Mouse (Mus musculus) embryonic facial prominence, embryonic 11.5 days (tissue): ENCODE results near the gene Mfrp. TPM values are rescaled to one million over a fixed set of nuclear protein-coding genes. Genes with fewer than 3 reads are reported as not detected.
"Not testable (repeated sequence)": the region's sequence is repeated elsewhere in the genome, so short reads cannot be mapped to it uniquely, and the experiment has no call there.

Experiments
- ATAC-seq: fragments of 200-750 bp; cut with Nextera tagmentation; replicated peaks from 2 replicates; pipeline ENCODE4 v1.8.0; 2017; ENCODE audit warnings: low read depth; ENCODE audit not compliant: insufficient number of reproducible peaks, low FRiP score, low TSS enrichment
- DNase-seq: peaks from one replicate; pipeline ENCODE4 v3.0.0-alpha.2; 2015; ENCODE audit warnings: low spot score
- H3K27ac ChIP-seq: fragments of 300-500 bp; sonication (generic); replicated peaks from 2 replicates; pipeline ENCODE4 v1.5.1; 2014; ENCODE audit warnings: mild to moderate bottlenecking, low read depth, low read length, control low read depth
- H3K27me3 ChIP-seq: fragments of 300-500 bp; sonication (generic); 2 replicates; pipeline ENCODE4 v1.6.1; 2014; ENCODE audit warnings: mild to moderate bottlenecking, low read length, moderate library complexity, mixed read lengths; ENCODE audit not compliant: control insufficient read depth, insufficient read depth
- H3K36me3 ChIP-seq: fragments of 300-500 bp; sonication (generic); replicated peaks from 2 replicates; pipeline ENCODE4 v1.6.1; 2014; ENCODE audit warnings: low read depth, mild to moderate bottlenecking, low read length, moderate library complexity, mixed read lengths; ENCODE audit not compliant: control insufficient read depth, insufficient read depth
- H3K4me1 ChIP-seq: fragments of 300-500 bp; sonication (generic); 2 replicates; pipeline ENCODE4 v1.6.1; 2014; ENCODE audit warnings: low read length, mixed read lengths; ENCODE audit not compliant: control insufficient read depth, insufficient read depth
- H3K4me2 ChIP-seq: fragments of 300-500 bp; sonication (generic); 2 replicates; pipeline ENCODE4 v1.6.1; 2014; ENCODE audit warnings: low read depth, mild to moderate bottlenecking, control low read depth, low read length, moderate library complexity
- H3K4me3 ChIP-seq: fragments of 300-500 bp; sonication (generic); 2 replicates; pipeline ENCODE4 v1.5.1; 2014; ENCODE audit warnings: low read depth, low read length, control low read depth
- H3K9ac ChIP-seq: fragments of 300-500 bp; sonication (generic); replicated peaks from 2 replicates; pipeline ENCODE4 v1.6.1; 2014; ENCODE audit warnings: mild to moderate bottlenecking, control low read depth, low read length
- H3K9me3 ChIP-seq: fragments of 300-500 bp; sonication (generic); replicated peaks from 2 replicates; pipeline ENCODE4 v1.6.1; 2016; ENCODE audit warnings: mild to moderate bottlenecking, low read length, inconsistent platforms, mixed read lengths; ENCODE audit not compliant: control insufficient read depth
- WGBS: fragments of 180-500 bp; shearing (Covaris S2); extraction: QIAGEN DNeasy Blood & Tissue Kit; methylation state at CpG from one replicate; pipeline ENCODE4 v1.1.7; 2014; 5-methylcytosine and 5-hydroxymethylcytosine counted together
- polyA plus RNA-seq: library from polyadenylated mRNA; unstranded; fragments of >200 nt; fragmentation: Nextera tagmentation; extraction: Ambion mirVana; gene quantifications from 2 replicates; pipeline ENCODE4 v1.2.1, GENCODE M21; 2014

Mfrp gene
- polyA plus RNA-seq, 1 experiment from 2014 or later: 0.32 TPM

GRCm38 (mm10) chr9:44108269-44109055, 6.9 kb downstream of the Mfrp start:
- H3K36me3 ChIP-seq: no peaks in the 10 kb centered on the region; the same call in 1 of the 2 replicates
- H3K4me1 ChIP-seq: peaks cover 19% of the 10 kb centered on the region
- H3K4me3 ChIP-seq: no peak overlapping the region
- H3K9me3 ChIP-seq: no peaks in the 10 kb centered on the region
- DNase-seq: no peak
- 78% methylated on average over 31 of the region's 31 CpGs for WGBS
- peak overlapping the region; percentile 25 for H3K4me2 ChIP-seq
- no peak for ATAC-seq
- no peak overlapping the region for H3K27ac ChIP-seq
- no peaks in the 10 kb centered on the region for H3K27me3 ChIP-seq
- H3K9ac ChIP-seq: peak overlapping the region; percentile 13

GRCm38 (mm10) chr9:44109360-44110095, 8.0 kb downstream of the Mfrp start:
- H3K9me3 ChIP-seq: no peaks in the 10 kb centered on the region
- DNase-seq (peak; percentile 84), ATAC-seq (no peak)
- no peaks in the 10 kb centered on the region for H3K27me3 ChIP-seq
- H3K4me3 ChIP-seq: peak overlapping the region; percentile 9
- WGBS: 33% methylated on average over 9 of the region's 9 CpGs
- peak overlapping the region; percentile 25; the same call in 1 of the 2 replicates for H3K4me2 ChIP-seq
- no peak overlapping the region for H3K27ac ChIP-seq
- H3K9ac ChIP-seq: no peak overlapping the region; the same call in 1 of the 2 replicates
- no peaks in the 10 kb centered on the region; the same call in 1 of the 2 replicates for H3K36me3 ChIP-seq
- peaks cover 19% of the 10 kb centered on the region for H3K4me1 ChIP-seq

- peaks cover 19% of the 10 kb centered on the region for H3K4me1 ChIP-seq
- not testable (repeated sequence) for H3K27ac ChIP-seq, H3K9ac ChIP-seq, H3K27me3 ChIP-seq, ATAC-seq, DNase-seq, H3K9me3 ChIP-seq, H3K36me3 ChIP-seq, H3K4me3 ChIP-seq
- peak overlapping the region; percentile 4; the same call in 1 of the 2 replicates for H3K4me2 ChIP-seq
- WGBS: 77% methylated on average over 10 of the region's 12 CpGs
Measured at GRCm38 (mm10) chr9:44111909-44112308, 10.4 kb downstream of the Mfrp start.

- Histone ChIP-seq H3K27me3 (no peaks in the 10 kb centered on the region), H3K4me2 (peak within 1 kb of the TSS; percentile 41), H3K4me3 (peak within 1 kb of the TSS; percentile 82), H3K4me1 (peaks cover 9% of the 10 kb centered on the region), H3K27ac (peak within 1 kb of the TSS; percentile 47; the same call in 1 of the 2 replicates), H3K9me3 (no peaks in the 10 kb centered on the region), H3K36me3 (no peaks in the 10 kb centered on the region; the same call in 1 of the 2 replicates), H3K9ac (peak within 1 kb of the TSS; percentile 83)
- DNase-seq: peak; percentile 97
- ATAC-seq: peak; percentile 89
- 0% methylated on average over 51 of the region's 51 CpGs for WGBS
Measured at GRCm38 (mm10) chr9:44113105-44113789, 11.7 kb downstream of the Mfrp start, which contains the start of the genes Gm49380 and Rnf26. Gene Gm49380 (minus strand): TSS chr9:44113500. Gene Rnf26 (minus strand): TSS chr9:44113517.

- H3K4me2 ChIP-seq: no peak overlapping the region
- 91% methylated on average over 2 of the region's 2 CpGs for WGBS
- H3K36me3 ChIP-seq: no peaks in the 10 kb centered on the region
- H3K4me1 ChIP-seq: peaks cover 5% of the 10 kb centered on the region; the same call in 1 of the 2 replicates
- H3K4me3 ChIP-seq: no peak overlapping the region
- H3K27me3 ChIP-seq: no peaks in the 10 kb centered on the region
- DNase-seq (no peak), ATAC-seq (no peak)
- no peaks in the 10 kb centered on the region for H3K9me3 ChIP-seq
- H3K9ac ChIP-seq: no peak overlapping the region
- no peak overlapping the region for H3K27ac ChIP-seq
Measured at GRCm38 (mm10) chr9:44114453-44114852, 12.9 kb downstream of the Mfrp start.

GRCm38 (mm10) chr9:44115599-44115998, 14.1 kb downstream of the Mfrp start:
- no peaks in the 10 kb centered on the region for H3K27me3 ChIP-seq
- H3K27ac ChIP-seq: no peak overlapping the region
- 91% methylated on average over 9 of the region's 9 CpGs for WGBS
- no peak overlapping the region for H3K4me2 ChIP-seq
- H3K36me3 ChIP-seq: no peaks in the 10 kb centered on the region
- H3K4me1 ChIP-seq: no peaks in the 10 kb centered on the region
- DNase-seq (no peak), ATAC-seq (no peak)
- no peaks in the 10 kb centered on the region for H3K9me3 ChIP-seq
- no peak overlapping the region for H3K9ac ChIP-seq
- H3K4me3 ChIP-seq: no peak overlapping the region

DNA sequence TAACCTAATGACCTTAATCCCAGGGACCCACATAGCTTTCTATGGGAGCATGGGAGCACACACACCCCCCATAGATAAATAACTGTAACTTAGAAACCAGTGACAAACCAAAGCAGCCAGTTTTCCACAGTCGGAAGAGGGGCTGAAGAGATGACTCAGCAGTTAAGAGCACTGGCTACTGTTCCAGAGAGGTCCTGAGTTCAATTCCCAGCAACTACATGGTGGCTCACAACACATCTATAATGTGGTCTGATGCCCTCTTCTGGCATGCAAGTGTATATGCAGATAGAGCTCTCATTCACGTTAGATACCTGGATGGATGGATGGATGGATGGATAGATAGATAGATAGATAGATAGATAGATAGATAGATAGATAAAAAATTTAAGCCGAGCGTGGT, 14.7 kb downstream of the Mfrp start:
- Histone ChIP-seq H3K36me3 (no peaks in the 10 kb centered on the region), H3K4me3 (no peak overlapping the region), H3K27ac (no peak overlapping the region), H3K4me1 (no peaks in the 10 kb centered on the region), H3K27me3 (no peaks in the 10 kb centered on the region), H3K4me2 (no peak overlapping the region), H3K9ac (no peak overlapping the region), H3K9me3 (no peaks in the 10 kb centered on the region)
- ATAC-seq: no peak
- no peak for DNase-seq
- 90% methylated on average over 4 of the region's 4 CpGs for WGBS
